Mouse (Mus musculus) heart, postnatal 0 days (tissue): Measurements from ENCODE around the gene Stard13. TPM values are rescaled to one million over a fixed set of nuclear protein-coding genes. Genes with fewer than 3 reads are reported as not detected.

Experiments
- ATAC-seq: fragments of 200-750 bp; cut with Nextera tagmentation; 2 replicates; pipeline ENCODE4 v1.8.0; 2017; ENCODE audit warnings: low read depth, moderate number of reproducible peaks, moderate library complexity; ENCODE audit not compliant: insufficient read depth
- DNase-seq: peaks from one replicate; pipeline ENCODE4 v3.0.0-alpha.2; 2016; ENCODE audit warnings: low spot score
- H3K27ac ChIP-seq: fragments of 300-500 bp; sonication (generic); 2 replicates; pipeline ENCODE4 v1.5.1; 2014; ENCODE audit warnings: low read depth, mild to moderate bottlenecking
- H3K27me3 ChIP-seq: fragments of 300-500 bp; sonication (generic); 2 replicates; pipeline ENCODE4 v1.6.1; 2014; ENCODE audit warnings: low read length, mixed read lengths; ENCODE audit not compliant: control insufficient read depth, insufficient read depth
- H3K36me3 ChIP-seq: fragments of 300-500 bp; sonication (generic); replicated peaks from 2 replicates; pipeline ENCODE4 v1.6.1; 2014; ENCODE audit warnings: low read length, mixed read lengths; ENCODE audit not compliant: control insufficient read depth, insufficient read depth
- H3K4me1 ChIP-seq: fragments of 300-500 bp; sonication (generic); 2 replicates; pipeline ENCODE4 v1.6.1; 2014; ENCODE audit warnings: antibody characterized with exemption; ENCODE audit not compliant: control insufficient read depth, insufficient read depth
- H3K4me2 ChIP-seq: fragments of 300-500 bp; sonication (generic); 2 replicates; pipeline ENCODE4 v1.6.1; 2014; ENCODE audit warnings: low read depth, mild to moderate bottlenecking, low read length, moderate library complexity
- H3K4me3 ChIP-seq: fragments of 300-500 bp; sonication (generic); 2 replicates; pipeline ENCODE4 v1.5.1; 2014; ENCODE audit warnings: low read depth, low read length
- H3K9ac ChIP-seq: fragments of 300-500 bp; sonication (generic); replicated peaks from 2 replicates; pipeline ENCODE4 v1.6.1; 2014; ENCODE audit warnings: low read depth, low read length, mixed read lengths
- H3K9me3 ChIP-seq: fragments of 300-500 bp; sonication (generic); replicated peaks from 2 replicates; pipeline ENCODE4 v1.6.1; 2016; ENCODE audit warnings: low read length; ENCODE audit not compliant: control insufficient read depth
- CTCF ChIP-seq: IDR thresholded peaks from 2 replicates; pipeline ENCODE4 v1.5.1; 2016; ENCODE audit warnings: antibody characterized with exemption, control low read depth, low read depth
- EP300 ChIP-seq: IDR thresholded peaks from 2 replicates; pipeline ENCODE4 v1.6.1; 2016; ENCODE audit warnings: antibody characterized with exemption, low read depth
- WGBS: fragments of 180-500 bp; shearing (Covaris S2); extraction: QIAGEN DNeasy Blood & Tissue Kit; methylation state at CpG from one replicate; pipeline ENCODE4 v1.1.7; 2014; 5-methylcytosine and 5-hydroxymethylcytosine counted together
- polyA plus RNA-seq: library from polyadenylated mRNA; unstranded; fragments of >200 nt; fragmentation: Nextera tagmentation; extraction: Ambion mirVana; gene quantifications from 2 replicates; pipeline ENCODE4 v1.2.1, GENCODE M21; 2015
- total RNA-seq: library from RNA; depleted of rRNA; stranded (reverse); fragments of >200 nt; gene quantifications from 2 replicates; pipeline ENCODE4 v1.2.3, GENCODE M21; 2014; ENCODE audit warnings: low replicate concordance

The Stard13 gene
- total and polyA plus RNA-seq, 2 experiments from 2014 or later: 3.3 to 10.6 TPM

DNA sequence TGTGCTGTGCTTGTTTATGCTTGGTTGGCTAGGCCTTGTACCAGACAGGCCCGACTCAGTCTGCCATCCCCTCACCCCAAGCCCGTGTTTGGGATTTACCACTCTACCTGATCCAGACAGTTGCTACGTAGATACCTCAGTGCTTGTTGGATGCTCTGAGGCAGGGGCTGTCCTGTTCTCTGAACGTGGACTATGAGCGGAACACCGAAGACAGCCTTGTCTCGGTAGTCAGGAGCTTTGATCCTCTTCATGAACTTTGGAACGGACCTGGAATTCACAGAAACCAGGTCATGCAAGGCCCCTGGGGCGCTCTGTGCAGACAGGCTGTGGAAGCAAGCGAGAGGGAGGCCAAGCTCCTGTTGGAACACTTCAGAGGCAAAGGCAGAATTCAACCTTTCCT is 174.3 kb downstream of the Stard13 start:
- Histone ChIP-seq H3K4me3 (no peak overlapping the region), H3K27ac (0 out of 2 replicates have a peak overlapping the region, but pooled peaks have one; percentile 11), H3K9me3 (0 out of 2 replicates have a peak, but pooled peaks cover 8% of the 10 kb centered on the region), H3K36me3 (peaks cover 30% of the 10 kb centered on the region), H3K9ac (no peak overlapping the region), H3K27me3 (no peaks in the 10 kb centered on the region), H3K4me1 (0 out of 2 replicates have a peak, but pooled peaks cover 10% of the 10 kb centered on the region), H3K4me2 (no peak overlapping the region)
- no peak for DNase-seq
- 87% methylated on average over 10 of the region's 10 CpGs for WGBS
- no peak for TF ChIP-seq CTCF
- TF ChIP-seq EP300: no peak
- ATAC-seq: no peak

DNA sequence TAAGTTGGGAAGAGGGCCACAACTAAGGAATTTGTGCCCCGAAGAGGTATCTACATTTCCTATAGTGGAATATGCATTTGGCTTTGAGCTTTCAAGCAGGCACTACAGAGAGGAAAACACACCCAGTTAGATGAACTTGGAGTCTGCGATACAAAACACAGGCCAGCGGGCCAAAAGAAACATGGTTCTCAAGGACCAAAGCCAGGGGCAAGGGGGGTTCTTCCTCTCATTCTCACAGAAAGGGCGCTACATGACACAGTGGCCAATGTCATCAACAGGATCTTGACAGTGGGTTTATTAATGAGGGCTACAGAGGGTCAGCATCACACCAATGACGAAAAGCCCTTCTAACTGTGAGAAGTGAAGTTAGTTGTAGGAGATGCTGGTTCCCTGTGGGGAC is 175.9 kb downstream of the Stard13 start:
- Histone ChIP-seq H3K27ac (peak overlapping the region; percentile 75; the same call in 1 of the 2 replicates), H3K9ac (no peak overlapping the region), H3K4me2 (no peak overlapping the region), H3K36me3 (peaks cover 22% of the 10 kb centered on the region), H3K27me3 (no peaks in the 10 kb centered on the region), H3K9me3 (0 out of 2 replicates have a peak, but pooled peaks cover 8% of the 10 kb centered on the region), H3K4me3 (no peak overlapping the region), H3K4me1 (0 out of 2 replicates have a peak, but pooled peaks cover 10% of the 10 kb centered on the region)
- TF ChIP-seq EP300: no peak
- TF ChIP-seq CTCF: no peak
- DNase-seq (no peak), ATAC-seq (no peak)
- WGBS: 65% methylated on average over 5 of the region's 5 CpGs

DNA sequence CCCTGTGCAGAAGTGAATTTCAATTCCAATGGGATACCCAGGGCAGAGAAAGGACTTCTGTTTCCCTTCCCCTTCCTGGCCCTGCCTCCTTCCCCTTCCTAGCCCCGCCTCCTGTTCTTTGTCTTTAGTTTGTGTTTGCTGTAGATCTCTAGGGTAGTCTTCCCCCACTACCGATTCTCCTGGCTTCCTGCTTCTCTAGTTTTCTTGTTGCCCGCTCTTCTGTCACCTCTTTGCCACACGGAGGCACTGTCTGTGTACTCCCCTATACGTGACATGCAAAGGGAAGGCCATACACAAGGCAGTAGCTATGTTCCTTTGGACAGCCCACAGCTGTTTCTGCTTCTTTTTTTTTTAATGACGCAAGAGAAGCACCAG is 176.7 kb downstream of the Stard13 start:
- no peak overlapping the region for H3K4me3 ChIP-seq
- peak overlapping the region; percentile 75 for H3K27ac ChIP-seq
- DNase-seq (peak; percentile 81), ATAC-seq (peak; percentile 78)
- H3K36me3 ChIP-seq: peaks cover 19% of the 10 kb centered on the region
- H3K9me3 ChIP-seq: 0 out of 2 replicates have a peak, but pooled peaks cover 4% of the 10 kb centered on the region
- H3K4me2 ChIP-seq: no peak overlapping the region
- 40% methylated on average over 6 of the region's 6 CpGs for WGBS
- no peaks in the 10 kb centered on the region for H3K27me3 ChIP-seq
- TF ChIP-seq CTCF (peak; percentile 63), EP300 (no peak)
- no peak overlapping the region for H3K9ac ChIP-seq
- 0 out of 2 replicates have a peak, but pooled peaks cover 10% of the 10 kb centered on the region for H3K4me1 ChIP-seq

DNA sequence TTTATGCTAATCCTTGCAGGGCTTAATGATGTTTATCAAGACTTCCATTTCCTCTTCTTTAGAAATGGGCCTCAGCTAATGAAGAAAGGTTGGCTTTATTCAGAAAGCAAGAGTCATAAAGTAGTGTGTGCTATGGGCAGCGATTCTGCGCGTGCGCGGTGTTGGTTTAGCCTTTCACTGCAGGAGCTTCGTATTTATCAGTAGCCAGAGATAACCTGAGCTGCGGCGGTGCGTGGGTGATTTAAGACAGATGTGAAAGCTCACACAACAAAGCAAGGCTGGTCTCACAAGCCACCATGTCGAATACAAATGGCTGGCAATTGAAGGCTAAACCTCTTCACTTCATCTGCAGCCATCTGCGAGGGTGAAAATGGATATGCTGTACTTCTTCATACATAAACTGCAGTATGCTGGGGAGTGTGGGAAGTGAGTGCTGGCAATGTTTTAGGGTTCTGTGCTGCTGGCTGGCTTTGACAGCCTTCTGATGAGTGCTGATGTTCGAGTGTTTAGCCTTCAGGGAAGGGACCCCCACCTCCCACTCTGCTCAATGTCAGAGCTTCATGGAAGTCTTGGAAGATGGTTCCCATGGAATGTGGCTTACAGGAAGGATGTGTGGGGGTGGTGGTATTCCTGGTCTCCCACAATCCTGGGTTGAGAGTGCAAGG is 177.2 kb downstream of the Stard13 start:
- Histone ChIP-seq H3K4me3 (no peak overlapping the region), H3K4me2 (0 out of 2 replicates have a peak overlapping the region, but pooled peaks have one; percentile 10), H3K9me3 (0 out of 2 replicates have a peak, but pooled peaks cover 3% of the 10 kb centered on the region), H3K4me1 (0 out of 2 replicates have a peak, but pooled peaks cover 10% of the 10 kb centered on the region), H3K27me3 (no peaks in the 10 kb centered on the region), H3K36me3 (peaks cover 15% of the 10 kb centered on the region), H3K9ac (no peak overlapping the region), H3K27ac (peak overlapping the region; percentile 75)
- DNase-seq: no peak
- no peak for TF ChIP-seq CTCF
- no peak for TF ChIP-seq EP300
- WGBS: 30% methylated on average over 12 of the region's 12 CpGs
- ATAC-seq: no peak; the same call in 1 of the 2 replicates

DNA sequence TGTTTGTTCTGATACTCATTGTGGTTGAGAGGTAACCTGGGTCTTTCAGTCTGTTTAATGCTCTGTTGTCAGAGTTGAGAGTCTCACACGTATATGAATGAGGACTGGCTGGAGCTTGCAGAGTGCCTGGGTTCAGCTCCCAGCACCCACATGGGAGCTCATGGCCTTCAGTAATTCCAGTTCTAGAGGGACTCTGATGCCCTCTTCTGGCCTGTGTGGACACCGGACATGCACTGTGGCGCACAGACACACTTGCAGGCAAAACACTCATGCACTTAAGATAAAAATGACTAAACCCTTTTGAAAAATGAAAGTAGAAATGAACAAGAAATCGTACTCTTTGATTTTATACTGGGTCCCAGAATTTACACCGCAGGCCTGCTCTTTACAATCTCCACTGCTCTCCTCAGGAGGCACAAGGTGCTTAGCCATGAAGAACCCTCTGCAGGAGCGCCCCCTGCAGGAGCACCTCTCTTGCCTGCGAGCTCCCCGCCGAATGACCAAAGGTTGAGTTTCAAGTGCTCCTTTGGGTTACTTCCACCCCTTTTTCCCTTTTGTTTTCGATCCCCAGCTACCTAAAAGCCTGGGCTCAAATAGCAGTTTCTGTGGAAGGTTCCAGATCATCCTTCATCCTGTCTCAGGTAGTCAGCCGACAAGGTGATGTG is 178.1 kb downstream of the Stard13 start:
- H3K36me3 ChIP-seq: peaks cover 19% of the 10 kb centered on the region
- 0 out of 2 replicates have a peak, but pooled peaks cover 3% of the 10 kb centered on the region for H3K9me3 ChIP-seq
- no peak for DNase-seq
- TF ChIP-seq CTCF (no peak), EP300 (no peak)
- no peaks in the 10 kb centered on the region for H3K27me3 ChIP-seq
- no peak overlapping the region for H3K4me2 ChIP-seq
- H3K4me3 ChIP-seq: no peak overlapping the region
- peak overlapping the region; percentile 75 for H3K27ac ChIP-seq
- 0 out of 2 replicates have a peak, but pooled peaks cover 10% of the 10 kb centered on the region for H3K4me1 ChIP-seq
- WGBS: 93% methylated on average over 11 of the region's 11 CpGs
- H3K9ac ChIP-seq: no peak overlapping the region
- no peak for ATAC-seq
